Mouse (Mus musculus) thymus, postnatal 25 days (tissue): ENCODE data around the gene Sbk1.

ENCODE experiments used
- DNase-seq: peaks from one replicate; pipeline ENCODE4 v3.0.0; 2022

The Sbk1 gene

GRCm38 (mm10) chr7:126340206-126340618, 67.8 kb downstream of the Sbk1 start:
- no peak for DNase-seq

GRCm38 (mm10) chr7:126340896-126341295, 68.5 kb downstream of the Sbk1 start:
- no peak for DNase-seq
